Mouse (Mus musculus): Measurements from ENCODE around the gene Trim24.
"Not testable (repeated sequence)": the region's sequence is repeated elsewhere in the genome, so short reads cannot be mapped to it uniquely, and the experiment has no call there.

Trim24 gene

GRCm38 (mm10) chr6:37870245-37871136, at the start of gene Trim24:
Trim24 (plus strand) TSS chr6:37870811.
- peak; percentile 93 to 94 for DNase-seq (ENCODE audit: low spot score in 2 of 2)

- DNase-seq (ENCODE audit: low spot score in 2 of 2): peak in 1 of 2 experiments; percentile 16
Observed at GRCm38 (mm10) chr6:37821531-37822051, 49.0 kb upstream of the Trim24 start.

- no peak for DNase-seq (ENCODE audit: low spot score in 2 of 2)
Observed at GRCm38 (mm10) chr6:37822390-37822789, 48.2 kb upstream of the Trim24 start.

GRCm38 (mm10) chr6:37823731-37824130, 46.9 kb upstream of the Trim24 start:
- no peak for DNase-seq (ENCODE audit: low spot score in 2 of 2)

- not testable (repeated sequence) for DNase-seq (ENCODE audit: low spot score in 2 of 2)
Observed at GRCm38 (mm10) chr6:37825331-37826115, 45.1 kb upstream of the Trim24 start.

- DNase-seq (ENCODE audit: low spot score in 2 of 2): no peak
Observed at GRCm38 (mm10) chr6:37828955-37829354, 41.7 kb upstream of the Trim24 start.

- DNase-seq (ENCODE audit: low spot score in 2 of 2): no peak
Observed at GRCm38 (mm10) chr6:37829631-37830030, 41.0 kb upstream of the Trim24 start.

DNA sequence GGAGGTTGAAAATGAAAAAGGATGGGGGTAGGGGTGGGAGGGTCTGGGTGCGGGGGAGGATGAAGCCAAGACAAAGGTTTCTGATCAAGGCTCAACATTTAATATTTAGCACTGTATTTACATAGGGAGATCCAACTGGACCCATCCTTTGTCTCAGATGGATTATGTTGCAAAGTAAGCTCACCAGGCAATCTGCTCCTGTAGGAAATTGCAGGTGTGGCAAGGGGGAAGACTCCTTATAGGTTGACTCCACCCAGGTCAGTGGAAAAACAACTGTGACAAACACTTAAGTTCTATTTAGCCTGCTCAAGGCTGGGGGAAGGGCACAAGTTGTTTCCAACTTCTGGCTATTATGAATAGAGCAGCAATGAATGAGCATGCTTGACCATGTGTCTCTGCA, 36.9 kb upstream of the Trim24 start:
- no peak for DNase-seq (ENCODE audit: low spot score in 2 of 2)

DNA sequence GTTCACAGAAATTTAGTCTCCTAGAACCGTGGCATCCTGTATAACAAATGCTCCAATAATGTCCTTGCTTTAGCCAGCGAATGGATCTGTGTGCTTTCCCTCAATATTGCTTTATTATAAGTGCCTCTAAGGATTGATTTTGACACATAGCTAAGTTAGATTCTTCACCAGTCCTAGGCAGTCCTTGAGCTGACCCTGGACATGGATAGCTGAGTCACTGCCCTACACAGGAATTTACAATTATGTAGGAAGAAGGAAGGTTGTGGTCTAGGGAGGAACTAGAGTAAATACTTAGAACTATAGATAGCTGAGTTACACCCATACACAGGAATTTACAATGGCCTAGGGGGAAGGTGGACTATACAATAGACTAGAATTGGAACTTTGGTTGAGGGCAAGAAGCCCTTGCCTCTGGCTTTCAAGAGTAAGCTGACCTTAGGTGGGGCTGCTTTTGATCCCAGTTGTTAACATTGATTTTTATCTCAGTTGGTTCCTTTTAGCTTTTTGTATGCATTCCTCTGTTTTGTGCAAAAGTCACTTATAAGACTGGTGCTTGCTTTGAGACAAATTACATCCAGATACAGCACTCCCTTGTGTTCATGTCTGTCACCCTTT, 33.6 kb upstream of the Trim24 start:
- DNase-seq (ENCODE audit: low spot score in 2 of 2): not testable (repeated sequence)

GRCm38 (mm10) chr6:37842779-37843605, 27.6 kb upstream of the Trim24 start:
- DNase-seq (ENCODE audit: low spot score in 2 of 2): peak; percentile 41 to 53

GRCm38 (mm10) chr6:37843647-37844273, 26.9 kb upstream of the Trim24 start:
- DNase-seq (ENCODE audit: low spot score in 2 of 2): no peak

DNA sequence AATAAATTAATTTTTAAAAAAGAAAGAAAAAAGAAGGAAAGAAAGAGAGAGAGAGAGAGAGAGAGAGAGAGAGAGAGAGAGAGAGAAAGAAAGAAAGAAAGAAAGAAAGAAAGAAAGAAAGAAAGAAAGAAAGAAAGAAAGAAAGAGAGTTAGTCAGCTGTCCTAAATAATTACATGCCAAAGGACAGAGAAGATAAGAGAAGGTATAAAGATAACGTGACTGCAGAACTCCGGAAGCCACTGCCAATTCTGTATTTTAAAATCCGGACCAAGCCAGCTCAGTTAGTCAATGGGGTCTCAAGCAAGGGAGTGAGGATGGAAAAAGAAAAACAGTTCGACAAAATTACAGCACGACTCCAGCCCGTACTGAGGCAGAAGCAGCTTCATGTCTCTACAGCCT, 25.7 kb upstream of the Trim24 start:
- DNase-seq (ENCODE audit: low spot score in 2 of 2): not testable (repeated sequence)

GRCm38 (mm10) chr6:37847531-37847930, 23.1 kb upstream of the Trim24 start:
- not testable (repeated sequence) for DNase-seq (ENCODE audit: low spot score in 2 of 2)

DNA sequence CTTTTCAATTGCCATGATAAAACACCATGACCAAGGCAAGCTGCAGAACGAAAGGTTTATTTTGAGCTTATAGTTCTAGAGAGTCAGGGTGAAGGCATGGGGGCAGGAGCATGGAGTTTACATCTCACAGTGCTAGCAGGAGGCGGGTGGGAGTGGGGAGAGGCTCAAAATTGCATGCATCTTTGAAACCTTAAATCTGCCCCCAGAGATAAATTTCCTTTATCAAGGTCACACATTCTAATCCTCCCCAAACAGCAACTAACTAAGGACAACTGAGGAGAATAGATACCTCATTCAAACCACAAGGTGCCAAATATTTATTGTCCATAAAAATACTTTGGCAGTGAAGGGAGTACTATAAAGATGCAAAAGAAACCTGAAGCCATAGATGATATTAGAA, 19.3 kb upstream of the Trim24 start:
- no peak for DNase-seq (ENCODE audit: low spot score in 2 of 2)

DNA sequence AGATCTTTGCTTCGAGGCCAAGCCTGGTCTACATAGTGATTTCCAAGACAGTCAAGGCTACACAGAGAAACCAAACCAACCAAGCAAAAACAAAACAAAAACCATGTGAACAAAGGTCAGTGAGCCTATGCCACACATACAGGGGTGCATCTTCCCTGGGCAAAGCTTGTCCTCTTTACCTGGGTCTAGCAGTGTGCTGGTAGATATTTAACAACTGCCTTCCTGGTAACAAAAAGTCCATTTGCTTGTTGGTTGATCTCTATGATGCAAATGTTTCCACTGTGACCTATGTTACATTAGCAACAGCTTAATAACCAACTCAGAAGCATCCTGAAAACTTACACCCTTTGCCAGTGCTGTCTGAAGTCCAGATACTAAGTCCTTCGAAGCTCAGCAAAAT, 17.3 kb upstream of the Trim24 start:
- DNase-seq (ENCODE audit: low spot score in 2 of 2): no peak

- no peak for DNase-seq (ENCODE audit: low spot score in 2 of 2)
Observed at GRCm38 (mm10) chr6:37855384-37855783, 15.2 kb upstream of the Trim24 start.

DNA sequence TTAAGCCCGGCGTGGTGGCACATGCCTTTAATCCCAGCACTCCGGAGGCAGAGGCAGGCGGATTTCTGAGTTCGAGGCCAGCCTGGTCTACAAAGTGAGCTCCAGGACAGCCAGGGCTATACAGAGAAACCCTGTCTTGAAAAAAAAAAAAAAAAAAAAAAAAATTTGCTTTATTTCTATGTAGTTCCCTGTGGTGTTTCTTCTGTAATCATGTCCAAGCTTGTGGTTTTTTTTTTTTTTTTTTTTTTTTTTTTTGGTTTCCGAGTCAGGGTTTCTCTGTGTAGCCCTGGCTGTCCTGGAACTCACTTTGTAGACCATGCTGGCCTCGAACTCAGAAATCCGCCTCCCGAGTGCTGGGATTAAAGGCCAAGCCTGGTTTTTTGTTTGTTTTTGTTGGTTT, 14.3 kb upstream of the Trim24 start:
- not testable (repeated sequence) for DNase-seq (ENCODE audit: low spot score in 2 of 2)

DNA sequence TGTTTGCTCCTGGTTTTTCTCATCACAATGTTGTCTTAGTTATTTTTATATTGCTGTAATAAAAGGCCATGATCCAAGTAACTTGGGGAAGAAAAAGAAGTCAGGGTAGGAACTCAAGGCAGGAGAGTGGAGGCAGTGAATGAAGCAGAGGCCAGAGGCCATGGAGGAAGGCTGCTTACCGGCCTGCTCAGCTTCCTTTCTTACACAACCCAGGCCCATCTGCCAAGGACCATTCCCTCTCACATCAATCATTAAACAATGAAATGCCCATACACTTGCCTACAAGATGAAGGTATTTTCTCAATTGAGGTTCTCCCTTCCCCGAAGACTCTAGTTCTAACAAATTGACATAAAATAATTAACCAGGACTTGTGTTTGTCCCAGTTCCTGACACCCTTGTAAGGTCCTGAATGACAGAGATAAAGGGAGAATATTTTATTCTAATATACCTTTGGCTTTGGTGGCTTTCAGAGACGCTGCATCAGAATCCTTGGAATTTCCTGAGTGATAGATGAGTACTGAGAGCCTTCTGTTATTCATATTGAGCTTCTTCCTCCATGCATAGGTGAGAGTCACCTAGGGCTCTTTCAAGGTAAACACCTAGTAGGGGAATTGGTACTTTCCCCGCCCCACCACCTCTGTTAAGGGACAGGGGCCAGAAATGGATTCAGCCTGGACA, 13.3 kb upstream of the Trim24 start:
- no peak for DNase-seq (ENCODE audit: low spot score in 2 of 2)

DNA sequence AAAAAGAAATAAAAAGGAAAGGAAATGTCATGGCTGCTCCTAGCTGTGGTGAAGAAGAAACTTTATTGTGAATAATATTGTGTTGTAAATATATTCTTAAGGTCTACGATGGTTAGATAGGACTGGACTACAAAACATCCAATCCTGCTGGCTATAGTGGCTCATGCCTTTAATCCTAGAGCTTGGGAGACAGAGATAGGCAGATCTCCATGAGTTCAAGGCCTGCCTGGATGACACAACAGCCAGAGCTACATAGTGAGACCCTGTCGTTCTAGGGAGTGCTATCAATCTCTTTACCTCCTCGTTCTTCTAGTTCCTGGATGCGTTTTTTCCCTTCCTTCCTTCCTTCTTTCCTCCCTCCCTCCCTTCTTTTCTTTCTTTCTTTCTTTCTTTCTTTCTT, 12.5 kb upstream of the Trim24 start:
- DNase-seq (ENCODE audit: low spot score in 2 of 2): no peak

DNA sequence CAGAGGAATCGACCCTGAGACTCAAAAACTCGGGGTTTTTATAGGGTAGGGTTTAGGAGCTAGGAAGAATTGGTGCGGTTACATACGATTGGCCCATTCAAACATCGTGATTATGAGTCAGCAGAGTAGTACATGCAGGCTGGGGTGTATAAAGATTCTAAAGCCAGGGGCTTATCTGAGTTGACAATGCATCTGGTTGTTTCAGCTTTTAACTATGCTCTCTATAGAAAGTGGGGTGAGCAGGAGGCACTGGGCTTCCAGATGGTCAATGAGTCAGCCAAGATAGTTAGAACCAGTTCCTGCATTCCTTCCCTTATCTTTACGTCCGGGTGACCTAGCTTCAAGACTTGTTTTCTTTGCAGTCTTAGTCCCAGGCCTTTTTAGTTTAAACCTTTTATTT, 7.7 kb upstream of the Trim24 start:
- peak in 1 of 2 experiments; percentile 6 for DNase-seq (ENCODE audit: low spot score in 2 of 2)

Measured in spleen, postnatal 36 days (tissue).